Mouse (Mus musculus): ENCODE results near the gene Kcnk13. TPM values are rescaled to one million over a fixed set of nuclear protein-coding genes. Genes with fewer than 3 reads are reported as not detected.
A peak's percentile ranks its signal among the peaks of the same experiment; 100 is the strongest.
"Not testable (repeated sequence)": the region's sequence is repeated elsewhere in the genome, so short reads cannot be mapped to it uniquely, and the experiment has no call there.

Gene Kcnk13
- polyA plus RNA-seq, 1 experiment from 2014 or later = 0.43 TPM

DNA sequence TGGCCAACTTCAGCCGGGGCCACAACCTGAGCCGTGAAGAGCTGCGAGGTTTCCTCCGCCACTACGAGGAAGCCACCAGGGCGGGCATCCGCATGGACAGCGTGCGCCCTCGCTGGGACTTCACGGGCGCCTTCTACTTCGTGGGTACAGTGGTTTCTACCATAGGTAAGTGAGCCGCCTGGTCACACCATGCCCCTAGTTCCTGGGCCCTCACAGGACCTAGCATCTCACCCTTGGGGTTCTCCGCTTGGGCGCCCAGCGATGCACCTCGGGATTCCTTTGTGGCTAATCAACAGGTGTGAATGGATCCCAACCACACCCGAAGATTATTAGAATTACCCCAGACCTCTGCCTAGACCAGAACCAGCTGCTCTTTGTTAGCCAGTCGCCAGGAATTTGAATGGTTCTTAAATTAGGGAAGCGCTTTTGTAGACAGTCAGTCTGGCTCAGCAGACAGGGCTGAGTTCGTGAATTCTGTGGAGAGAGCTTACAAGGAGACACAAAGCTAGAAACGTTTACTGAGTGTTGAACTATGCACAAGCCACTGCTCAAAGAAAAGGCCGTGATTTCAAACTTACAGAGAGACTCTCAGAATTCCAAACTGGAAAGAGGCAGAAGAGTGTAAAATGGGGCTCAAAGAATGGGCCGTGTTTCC lies 1.9 kb downstream of the Kcnk13 start:
- WGBS = 4% methylated on average over 25 of the region's 25 CpGs
- H3K4me1 ChIP-seq = peaks cover 31% of the 10 kb centered on the region
- peak overlapping the region; percentile 89 for H3K4me2 ChIP-seq
- H3K4me3 ChIP-seq = peak overlapping the region; percentile 59
- ATAC-seq (ENCODE audit: extremely low read depth, insufficient number of reproducible peaks, low FRiP score, low TSS enrichment) = no peak
- no peak overlapping the region for H3K27ac ChIP-seq (replicated peaks)
- H3K9ac ChIP-seq = peak overlapping the region; percentile 70
- H3K27me3 ChIP-seq (replicated peaks) = peaks cover 87% of the 10 kb centered on the region
- no peaks in the 10 kb centered on the region for H3K9me3 ChIP-seq
- H3K36me3 ChIP-seq = no peaks in the 10 kb centered on the region

DNA sequence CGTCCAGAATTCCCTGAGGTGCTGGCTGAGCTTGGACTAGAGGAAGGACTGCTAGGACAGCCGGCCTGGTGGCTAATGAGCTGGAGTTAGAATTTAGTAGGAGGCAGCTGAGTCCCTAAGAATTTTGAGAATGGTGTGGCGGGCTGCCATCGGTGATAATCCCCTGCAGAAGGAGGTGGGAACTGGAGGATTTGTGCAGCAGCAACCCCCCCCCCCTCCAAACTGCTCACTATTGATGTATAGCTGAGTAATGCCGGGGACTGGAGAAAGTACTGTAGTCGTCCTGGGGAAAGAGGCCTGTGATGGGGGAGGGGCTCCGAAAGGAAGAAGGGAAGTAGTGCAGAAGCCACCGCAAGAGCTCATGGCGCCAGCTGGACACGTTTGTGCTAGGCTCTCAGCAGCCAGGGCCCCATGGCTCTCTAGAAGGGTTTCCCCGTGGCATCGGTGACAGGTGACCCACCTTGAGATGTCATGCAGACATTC lies 2.6 kb downstream of the Kcnk13 start:
- Histone ChIP-seq H3K27me3 (replicated peaks) (peaks cover 90% of the 10 kb centered on the region), H3K9ac (no peak overlapping the region), H3K27ac (replicated peaks) (no peak overlapping the region), H3K9me3 (no peaks in the 10 kb centered on the region), H3K4me3 (0 out of 2 replicates have a peak overlapping the region, but pooled peaks have one; percentile 9), H3K36me3 (no peaks in the 10 kb centered on the region), H3K4me1 (peaks cover 31% of the 10 kb centered on the region), H3K4me2 (peak overlapping the region; percentile 89)
- ATAC-seq (ENCODE audit: extremely low read depth, insufficient number of reproducible peaks, low FRiP score, low TSS enrichment) = no peak
- WGBS = 13% methylated on average over 12 of the region's 12 CpGs

GRCm38 (mm10) chr12:99969906-99970305 lies 5.6 kb downstream of the Kcnk13 start:
- Histone ChIP-seq H3K36me3 (no peaks in the 10 kb centered on the region), H3K27ac (replicated peaks) (no peak overlapping the region), H3K4me3 (no peak overlapping the region), H3K27me3 (replicated peaks) (peaks cover 69% of the 10 kb centered on the region), H3K4me1 (peaks cover 23% of the 10 kb centered on the region), H3K4me2 (no peak overlapping the region), H3K9me3 (peaks cover 4% of the 10 kb centered on the region; the same call in 1 of the 2 replicates), H3K9ac (no peak overlapping the region)
- no peak for ATAC-seq (ENCODE audit: extremely low read depth, insufficient number of reproducible peaks, low FRiP score, low TSS enrichment)
- 60% methylated on average over 4 of the region's 4 CpGs for WGBS

DNA sequence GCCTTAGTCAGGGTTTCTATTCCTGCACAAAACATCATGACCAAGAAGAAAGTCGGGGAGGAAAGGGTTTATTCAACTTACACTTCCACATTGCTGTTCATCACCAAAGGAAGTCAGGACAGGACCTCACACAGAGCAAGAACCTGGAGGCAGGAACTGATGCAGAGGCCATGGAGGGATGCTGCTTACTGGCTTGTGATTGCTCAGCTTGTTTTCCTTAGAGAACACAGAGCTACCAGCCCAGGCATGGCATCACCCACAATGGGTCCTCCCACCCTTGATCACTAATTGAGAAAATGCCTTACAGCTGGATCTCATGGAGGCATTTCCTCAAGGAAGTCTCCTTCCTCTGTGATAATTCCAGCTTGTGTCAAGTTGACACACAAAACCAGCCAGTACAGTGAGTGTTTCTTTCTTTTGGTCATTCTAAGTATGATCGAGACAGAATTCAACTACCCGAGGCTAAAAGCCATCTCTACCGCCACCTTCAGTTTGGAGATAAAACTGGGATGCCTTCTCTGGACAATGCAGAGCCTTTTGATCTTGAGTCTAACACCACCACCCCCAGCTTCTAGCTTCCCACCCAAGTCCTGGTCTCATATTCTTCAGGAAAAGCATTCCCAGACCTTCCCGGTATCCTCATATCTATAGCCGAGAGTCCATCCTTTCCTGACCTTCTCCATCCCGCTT lies 7.1 kb downstream of the Kcnk13 start:
- not testable (repeated sequence) for H3K9ac ChIP-seq; H3K9me3 ChIP-seq; ATAC-seq (ENCODE audit: extremely low read depth, insufficient number of reproducible peaks, low FRiP score, low TSS enrichment); H3K4me3 ChIP-seq; H3K4me1 ChIP-seq; H3K4me2 ChIP-seq; H3K36me3 ChIP-seq; H3K27ac ChIP-seq (replicated peaks)
- H3K27me3 ChIP-seq (replicated peaks) = peaks cover 54% of the 10 kb centered on the region
- 64% methylated on average over 7 of the region's 7 CpGs for WGBS

- peaks cover 40% of the 10 kb centered on the region for H3K27me3 ChIP-seq (replicated peaks)
- 45% methylated on average over 7 of the region's 7 CpGs for WGBS
- ATAC-seq (ENCODE audit: extremely low read depth, insufficient number of reproducible peaks, low FRiP score, low TSS enrichment) = no peak
- peaks cover 8% of the 10 kb centered on the region; the same call in 1 of the 2 replicates for H3K9me3 ChIP-seq
- no peak overlapping the region for H3K27ac ChIP-seq (replicated peaks)
- H3K4me1 ChIP-seq = no peaks in the 10 kb centered on the region
- no peak overlapping the region for H3K4me2 ChIP-seq
- no peak overlapping the region for H3K9ac ChIP-seq
- H3K4me3 ChIP-seq = no peak overlapping the region
- no peaks in the 10 kb centered on the region for H3K36me3 ChIP-seq
These were observed 8.5 kb downstream of the Kcnk13 start for GRCm38 (mm10) chr12:99972825-99973224.

DNA sequence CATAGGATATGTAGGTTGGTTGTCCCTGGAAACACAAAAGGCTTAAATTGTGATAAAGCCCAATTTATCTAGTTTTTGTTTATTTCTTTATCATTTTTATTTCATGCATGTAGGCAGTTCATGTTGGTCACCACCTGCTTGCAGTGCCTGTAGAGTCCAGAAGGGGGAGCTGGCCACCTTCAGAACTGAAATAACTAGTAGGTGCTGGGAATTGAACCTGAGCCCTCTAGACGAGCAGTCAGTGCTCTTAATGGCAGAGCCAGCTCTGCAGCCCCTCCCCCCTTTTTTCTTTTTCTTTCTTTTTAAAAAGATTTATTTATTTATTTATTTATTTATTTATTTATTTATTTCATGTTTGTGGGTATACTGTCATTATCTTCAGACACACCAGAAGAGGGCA lies 9.4 kb downstream of the Kcnk13 start:
- Histone ChIP-seq H3K27ac (replicated peaks) (no peak overlapping the region), H3K27me3 (replicated peaks) (peaks cover 31% of the 10 kb centered on the region), H3K4me3 (no peak overlapping the region), H3K4me2 (no peak overlapping the region), H3K9me3 (peaks cover 8% of the 10 kb centered on the region; the same call in 1 of the 2 replicates), H3K36me3 (no peaks in the 10 kb centered on the region), H3K4me1 (no peaks in the 10 kb centered on the region), H3K9ac (no peak overlapping the region)
- WGBS = 62% methylated on average over 1 of the region's 1 CpGs
- no peak for ATAC-seq (ENCODE audit: extremely low read depth, insufficient number of reproducible peaks, low FRiP score, low TSS enrichment)

DNA sequence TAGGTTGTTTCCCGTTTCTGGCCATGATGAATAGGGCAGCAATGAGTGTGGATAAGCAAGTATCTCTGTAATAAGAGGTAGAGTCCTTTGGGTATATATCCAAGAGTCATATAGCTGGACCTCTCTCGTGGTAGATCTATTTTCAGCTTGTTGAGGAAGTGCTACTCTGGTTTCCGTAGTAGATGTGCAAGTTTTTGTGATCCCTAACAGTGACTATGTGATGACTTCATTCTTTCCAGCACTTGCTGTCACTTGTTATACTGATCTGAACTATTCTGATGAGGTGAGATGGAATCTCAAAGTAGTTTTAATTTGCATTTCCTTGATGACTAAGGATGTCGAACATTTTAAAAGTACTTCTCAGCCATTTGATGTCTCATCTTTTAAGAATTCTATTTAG lies 15.2 kb downstream of the Kcnk13 start:
- Histone ChIP-seq H3K4me2 (no peak overlapping the region), H3K27ac (replicated peaks) (no peak overlapping the region), H3K4me1 (no peaks in the 10 kb centered on the region), H3K27me3 (replicated peaks) (no peaks in the 10 kb centered on the region), H3K9me3 (peaks cover 4% of the 10 kb centered on the region; the same call in 1 of the 2 replicates), H3K36me3 (no peaks in the 10 kb centered on the region), H3K4me3 (no peak overlapping the region), H3K9ac (no peak overlapping the region)
- ATAC-seq (ENCODE audit: extremely low read depth, insufficient number of reproducible peaks, low FRiP score, low TSS enrichment) = no peak
- WGBS = 57% methylated on average over 4 of the region's 4 CpGs

DNA sequence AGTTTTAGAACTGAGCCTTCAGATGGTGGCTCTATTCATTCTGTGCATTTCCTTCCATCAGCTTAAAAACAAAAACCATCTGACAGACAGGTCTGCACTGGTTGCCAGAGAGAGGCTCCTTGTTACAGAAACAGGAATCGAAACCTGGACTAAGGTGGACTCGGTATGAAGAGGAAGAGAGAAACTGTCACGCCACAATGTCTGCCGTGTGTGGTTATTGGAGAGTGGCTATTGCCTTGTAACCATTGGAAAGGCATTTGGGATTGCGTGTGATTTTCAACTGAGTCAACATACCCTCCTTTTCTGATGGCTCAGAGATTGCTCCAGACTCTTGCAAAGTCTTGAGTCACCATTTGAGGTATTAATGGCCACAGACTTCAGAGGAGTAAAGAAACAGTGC lies 22.5 kb downstream of the Kcnk13 start:
- 86% methylated on average over 5 of the region's 5 CpGs for WGBS
- Histone ChIP-seq H3K9ac (no peak overlapping the region), H3K4me2 (no peak overlapping the region), H3K27ac (replicated peaks) (no peak overlapping the region), H3K9me3 (peaks cover 7% of the 10 kb centered on the region), H3K27me3 (replicated peaks) (no peaks in the 10 kb centered on the region), H3K36me3 (no peaks in the 10 kb centered on the region), H3K4me1 (no peaks in the 10 kb centered on the region), H3K4me3 (no peak overlapping the region)
- no peak for ATAC-seq (ENCODE audit: extremely low read depth, insufficient number of reproducible peaks, low FRiP score, low TSS enrichment)

DNA sequence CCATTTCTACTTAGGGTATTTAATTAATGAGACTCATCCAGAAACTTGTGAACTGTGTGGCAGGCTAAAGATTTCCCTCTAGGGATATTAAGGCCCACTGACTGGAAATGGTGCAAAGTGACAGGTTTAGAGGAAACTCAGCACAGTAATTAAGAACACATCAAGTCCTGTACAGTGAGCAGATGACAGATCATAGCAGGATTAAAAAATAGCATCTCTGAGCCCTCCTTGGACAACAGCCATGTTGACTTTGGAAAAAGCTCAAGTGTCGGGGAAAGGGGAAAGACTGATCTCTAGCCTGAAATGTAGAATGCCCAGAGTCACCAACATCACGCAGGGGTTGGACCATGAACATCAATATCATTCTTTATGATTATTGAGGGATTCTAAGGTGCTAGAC lies 23.8 kb downstream of the Kcnk13 start:
- Histone ChIP-seq H3K27ac (replicated peaks) (no peak overlapping the region), H3K27me3 (replicated peaks) (no peaks in the 10 kb centered on the region), H3K9me3 (peaks cover 7% of the 10 kb centered on the region), H3K36me3 (no peaks in the 10 kb centered on the region), H3K4me2 (no peak overlapping the region), H3K4me1 (no peaks in the 10 kb centered on the region), H3K9ac (no peak overlapping the region), H3K4me3 (no peak overlapping the region)
- WGBS = 51% methylated on average over 2 of the region's 2 CpGs
- ATAC-seq (ENCODE audit: extremely low read depth, insufficient number of reproducible peaks, low FRiP score, low TSS enrichment) = no peak

DNA sequence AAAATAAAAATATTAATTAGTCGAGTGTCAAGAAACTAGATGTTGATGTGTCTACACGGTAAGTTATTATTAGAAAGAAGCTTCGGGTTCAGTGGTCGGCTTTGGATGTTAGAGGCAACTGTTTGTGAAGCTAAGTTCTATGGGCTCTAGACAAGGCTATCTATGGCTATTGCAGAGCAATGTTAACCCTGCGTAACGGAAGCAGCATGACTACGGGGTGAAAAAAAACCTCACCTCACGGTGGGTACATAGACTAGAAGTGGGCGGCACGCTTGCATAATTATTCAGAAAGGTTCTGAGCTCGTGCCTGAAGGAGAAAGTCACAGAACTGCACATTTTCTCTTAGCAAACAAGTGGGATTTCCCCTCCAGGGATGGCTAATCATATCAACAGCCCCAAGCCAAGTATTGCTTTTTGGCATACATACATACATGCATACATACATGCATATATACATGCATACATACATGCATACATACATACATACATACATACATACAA lies 28.1 kb downstream of the Kcnk13 start:
- Histone ChIP-seq H3K27ac (replicated peaks) (no peak overlapping the region), H3K36me3 (no peaks in the 10 kb centered on the region), H3K4me1 (no peaks in the 10 kb centered on the region), H3K9me3 (peaks cover 7% of the 10 kb centered on the region), H3K4me2 (no peak overlapping the region), H3K4me3 (no peak overlapping the region), H3K9ac (no peak overlapping the region), H3K27me3 (replicated peaks) (no peaks in the 10 kb centered on the region)
- WGBS = 85% methylated on average over 11 of the region's 11 CpGs
- ATAC-seq (ENCODE audit: extremely low read depth, insufficient number of reproducible peaks, low FRiP score, low TSS enrichment) = no peak

DNA sequence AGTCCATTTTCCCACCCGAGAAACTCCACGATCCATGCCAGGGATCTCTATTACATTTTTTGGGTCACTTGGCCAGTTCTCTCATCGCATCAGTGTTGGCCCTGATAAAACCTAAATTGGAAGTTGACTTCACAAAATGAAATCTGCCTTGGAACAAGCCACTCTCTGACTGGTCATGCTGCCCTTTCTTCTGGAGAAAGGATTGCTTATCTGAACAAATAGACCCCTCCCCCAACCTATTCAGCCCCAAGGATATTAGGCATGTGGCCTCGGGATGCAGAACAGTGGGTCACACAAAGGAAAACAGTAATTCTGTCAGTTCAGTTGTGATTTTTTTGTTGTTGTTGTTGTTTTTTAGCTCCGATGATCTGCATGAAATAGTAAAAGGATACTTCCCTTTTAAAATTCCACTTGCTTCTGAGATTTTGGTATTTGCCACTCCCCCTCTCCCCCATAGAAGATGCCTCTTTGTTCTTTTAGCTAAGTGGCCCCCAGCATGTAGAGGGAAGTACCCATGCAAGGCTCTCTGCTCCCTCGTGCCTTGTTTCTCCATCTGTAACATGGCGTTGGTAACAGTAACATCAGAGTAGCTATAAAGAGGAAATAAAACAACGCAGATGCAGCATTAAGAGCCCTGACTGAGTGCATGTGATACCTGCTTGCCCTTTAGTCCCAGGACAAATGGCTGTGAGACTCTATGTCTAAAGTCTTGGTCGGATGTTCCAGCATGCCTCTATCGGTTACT lies 29.0 kb downstream of the Kcnk13 start:
- WGBS = 73% methylated on average over 10 of the region's 10 CpGs

More for the DNA sequence above, 29.0 kb downstream of the Kcnk13 start:
- Histone ChIP-seq H3K27ac (replicated peaks) (no peak overlapping the region), H3K27me3 (replicated peaks) (no peaks in the 10 kb centered on the region), H3K4me3 (no peak overlapping the region), H3K4me2 (no peak overlapping the region), H3K9ac (no peak overlapping the region), H3K9me3 (peaks cover 7% of the 10 kb centered on the region), H3K36me3 (no peaks in the 10 kb centered on the region), H3K4me1 (no peaks in the 10 kb centered on the region)
- no peak for ATAC-seq (ENCODE audit: extremely low read depth, insufficient number of reproducible peaks, low FRiP score, low TSS enrichment)
